Mouse (Mus musculus): ENCODE results near the gene Kcnh2. TPM values are rescaled to one million over a fixed set of nuclear protein-coding genes. Genes with fewer than 3 reads are reported as not detected.

The Kcnh2 gene
- polyA plus RNA-seq, 1 experiment from 2014 or later = 13.1 TPM

DNA sequence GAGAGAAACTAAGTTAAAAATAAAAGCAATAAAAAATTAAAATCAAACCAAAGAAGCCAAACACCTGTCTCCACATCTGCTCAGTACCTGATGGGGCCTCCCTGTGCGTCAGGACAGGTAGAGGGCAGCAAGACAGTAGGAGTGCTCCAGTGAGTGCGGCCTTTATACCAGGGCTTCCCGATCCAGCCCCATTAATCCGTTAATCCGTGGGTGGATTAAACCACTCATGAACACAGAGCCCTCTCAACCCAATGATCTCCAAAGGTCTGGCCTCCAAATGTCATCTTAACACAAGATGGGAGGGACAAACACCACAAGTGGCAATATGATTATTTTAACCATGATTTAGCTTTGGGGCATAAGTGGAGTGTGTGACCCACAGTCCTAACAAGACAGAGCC lies 22.4 kb upstream of the Kcnh2 start:
- no peak overlapping the region for H3K4me3 ChIP-seq (replicated peaks; ENCODE audit: low read depth, low read length)

GRCm38 (mm10) chr5:24369767-24370166 lies 18.4 kb upstream of the Kcnh2 start:
- WGBS = 78% methylated on average over 9 of the region's 9 CpGs

More for the DNA sequence above, 22.4 kb upstream of the Kcnh2 start:
- Histone ChIP-seq H3K36me3 (ENCODE audit: control insufficient read depth, insufficient read depth, low read length) (no peaks in the 10 kb centered on the region), H3K27ac (replicated peaks; ENCODE audit: low read depth, low read length) (no peak overlapping the region), H3K27me3 (ENCODE audit: control insufficient read depth, insufficient read depth, low read length) (no peaks in the 10 kb centered on the region), H3K4me2 (ENCODE audit: low read length) (no peak overlapping the region), H3K9ac (replicated peaks; ENCODE audit: low read length) (no peak overlapping the region), H3K9me3 (ENCODE audit: control insufficient read depth, low read length) (no peaks in the 10 kb centered on the region), H3K4me1 (ENCODE audit: control insufficient read depth, insufficient read depth, low read length) (no peaks in the 10 kb centered on the region)
- WGBS = 51% methylated on average over 5 of the region's 5 CpGs
- ATAC-seq (ENCODE audit: low FRiP score, low TSS enrichment) (no peak), DNase-seq (no peak)

GRCm38 (mm10) chr5:24366426-24366825 lies 15.0 kb upstream of the Kcnh2 start:
- no peak overlapping the region for H3K4me3 ChIP-seq (replicated peaks; ENCODE audit: low read depth, low read length)
- H3K27me3 ChIP-seq (ENCODE audit: control insufficient read depth, insufficient read depth, low read length) = no peaks in the 10 kb centered on the region
- no peak overlapping the region for H3K27ac ChIP-seq (replicated peaks; ENCODE audit: low read depth, low read length)
- H3K36me3 ChIP-seq (ENCODE audit: control insufficient read depth, insufficient read depth, low read length) = no peaks in the 10 kb centered on the region
- H3K4me2 ChIP-seq (ENCODE audit: low read length) = no peak overlapping the region
- ATAC-seq (ENCODE audit: low FRiP score, low TSS enrichment) (no peak), DNase-seq (no peak)
- H3K4me1 ChIP-seq (ENCODE audit: control insufficient read depth, insufficient read depth, low read length) = no peaks in the 10 kb centered on the region
- no peaks in the 10 kb centered on the region for H3K9me3 ChIP-seq (ENCODE audit: control insufficient read depth, low read length)
- WGBS = 84% methylated on average over 9 of the region's 9 CpGs
- no peak overlapping the region for H3K9ac ChIP-seq (replicated peaks; ENCODE audit: low read length)

More at GRCm38 (mm10) chr5:24369767-24370166, 18.4 kb upstream of the Kcnh2 start:
- no peaks in the 10 kb centered on the region for H3K36me3 ChIP-seq (ENCODE audit: control insufficient read depth, insufficient read depth, low read length)
- DNase-seq = no peak
- no peaks in the 10 kb centered on the region for H3K27me3 ChIP-seq (ENCODE audit: control insufficient read depth, insufficient read depth, low read length)
- no peak overlapping the region for H3K27ac ChIP-seq (replicated peaks; ENCODE audit: low read depth, low read length)
- no peak for ATAC-seq (ENCODE audit: low FRiP score, low TSS enrichment)
- H3K9ac ChIP-seq (replicated peaks; ENCODE audit: low read length) = no peak overlapping the region
- H3K9me3 ChIP-seq (ENCODE audit: control insufficient read depth, low read length) = no peaks in the 10 kb centered on the region
- no peak overlapping the region for H3K4me2 ChIP-seq (ENCODE audit: low read length)
- no peak overlapping the region for H3K4me3 ChIP-seq (replicated peaks; ENCODE audit: low read depth, low read length)
- H3K4me1 ChIP-seq (ENCODE audit: control insufficient read depth, insufficient read depth, low read length) = no peaks in the 10 kb centered on the region

DNA sequence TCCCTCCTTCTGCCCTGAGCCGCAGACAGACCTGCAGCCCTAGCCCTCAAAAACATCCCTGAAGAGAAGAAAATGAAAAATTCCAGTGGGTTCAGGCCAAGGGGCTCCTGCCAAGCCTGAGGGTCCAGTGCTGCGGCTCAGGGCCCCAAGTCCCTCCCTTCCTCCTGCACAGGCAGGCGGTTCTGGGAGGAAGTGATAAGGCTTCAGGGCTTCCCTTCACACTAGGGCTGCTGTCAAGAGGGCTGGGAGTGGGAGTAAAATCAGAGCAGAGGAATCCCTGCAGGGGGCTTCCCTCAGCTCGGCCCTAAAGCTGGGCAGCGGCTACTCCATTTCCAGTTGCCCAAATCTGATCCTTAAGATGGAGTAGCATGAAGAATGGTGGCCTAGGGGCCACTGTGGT lies 14.1 kb upstream of the Kcnh2 start:
- Histone ChIP-seq H3K36me3 (ENCODE audit: control insufficient read depth, insufficient read depth, low read length) (no peaks in the 10 kb centered on the region), H3K9ac (replicated peaks; ENCODE audit: low read length) (no peak overlapping the region), H3K9me3 (ENCODE audit: control insufficient read depth, low read length) (no peaks in the 10 kb centered on the region), H3K4me2 (ENCODE audit: low read length) (no peak overlapping the region), H3K4me3 (replicated peaks; ENCODE audit: low read depth, low read length) (no peak overlapping the region), H3K4me1 (ENCODE audit: control insufficient read depth, insufficient read depth, low read length) (no peaks in the 10 kb centered on the region), H3K27me3 (ENCODE audit: control insufficient read depth, insufficient read depth, low read length) (no peaks in the 10 kb centered on the region), H3K27ac (replicated peaks; ENCODE audit: low read depth, low read length) (no peak overlapping the region)
- no peak for DNase-seq
- ATAC-seq (ENCODE audit: low FRiP score, low TSS enrichment) = no peak
- 54% methylated on average over 5 of the region's 5 CpGs for WGBS

- H3K27me3 ChIP-seq (ENCODE audit: control insufficient read depth, insufficient read depth, low read length) = no peaks in the 10 kb centered on the region
- DNase-seq (no peak), ATAC-seq (ENCODE audit: low FRiP score, low TSS enrichment) (no peak)
- no peak overlapping the region for H3K9ac ChIP-seq (replicated peaks; ENCODE audit: low read length)
- no peak overlapping the region for H3K4me2 ChIP-seq (ENCODE audit: low read length)
- H3K27ac ChIP-seq (replicated peaks; ENCODE audit: low read depth, low read length) = no peak overlapping the region
- no peaks in the 10 kb centered on the region for H3K4me1 ChIP-seq (ENCODE audit: control insufficient read depth, insufficient read depth, low read length)
- WGBS = 86% methylated on average over 10 of the region's 10 CpGs
- no peak overlapping the region for H3K4me3 ChIP-seq (replicated peaks; ENCODE audit: low read depth, low read length)
- H3K9me3 ChIP-seq (ENCODE audit: control insufficient read depth, low read length) = no peaks in the 10 kb centered on the region
- H3K36me3 ChIP-seq (ENCODE audit: control insufficient read depth, insufficient read depth, low read length) = no peaks in the 10 kb centered on the region
Observed at GRCm38 (mm10) chr5:24364963-24365362, 13.6 kb upstream of the Kcnh2 start.

- Histone ChIP-seq H3K4me3 (replicated peaks; ENCODE audit: low read depth, low read length) (no peak within 1 kb of the TSS), H3K9me3 (ENCODE audit: control insufficient read depth, low read length) (no peaks in the 10 kb centered on the region), H3K27me3 (ENCODE audit: control insufficient read depth, insufficient read depth, low read length) (no peaks in the 10 kb centered on the region), H3K4me1 (ENCODE audit: control insufficient read depth, insufficient read depth, low read length) (no peaks in the 10 kb centered on the region), H3K27ac (replicated peaks; ENCODE audit: low read depth, low read length) (no peak within 1 kb of the TSS), H3K9ac (replicated peaks; ENCODE audit: low read length) (no peak within 1 kb of the TSS), H3K36me3 (ENCODE audit: control insufficient read depth, insufficient read depth, low read length) (no peaks in the 10 kb centered on the region), H3K4me2 (ENCODE audit: low read length) (no peak within 1 kb of the TSS)
- WGBS = 31% methylated on average over 12 of the region's 12 CpGs
- DNase-seq = no peak
- ATAC-seq (ENCODE audit: low FRiP score, low TSS enrichment) = no peak
Observed at GRCm38 (mm10) chr5:24364508-24364907, 13.1 kb upstream of the Kcnh2 start, which contains the start of gene Nos3. Gene Nos3 (plus strand): TSS chr5:24364810.

GRCm38 (mm10) chr5:24364061-24364460 lies 12.7 kb upstream of the Kcnh2 start:
- no peak for ATAC-seq (ENCODE audit: low FRiP score, low TSS enrichment)
- H3K36me3 ChIP-seq (ENCODE audit: control insufficient read depth, insufficient read depth, low read length) = no peaks in the 10 kb centered on the region
- DNase-seq = no peak
- H3K27me3 ChIP-seq (ENCODE audit: control insufficient read depth, insufficient read depth, low read length) = no peaks in the 10 kb centered on the region
- H3K4me3 ChIP-seq (replicated peaks; ENCODE audit: low read depth, low read length) = no peak overlapping the region
- 54% methylated on average over 3 of the region's 3 CpGs for WGBS
- no peak overlapping the region for H3K9ac ChIP-seq (replicated peaks; ENCODE audit: low read length)
- no peak overlapping the region for H3K27ac ChIP-seq (replicated peaks; ENCODE audit: low read depth, low read length)
- no peak overlapping the region for H3K4me2 ChIP-seq (ENCODE audit: low read length)
- no peaks in the 10 kb centered on the region for H3K4me1 ChIP-seq (ENCODE audit: control insufficient read depth, insufficient read depth, low read length)
- H3K9me3 ChIP-seq (ENCODE audit: control insufficient read depth, low read length) = no peaks in the 10 kb centered on the region

GRCm38 (mm10) chr5:24363467-24363866 lies 12.1 kb upstream of the Kcnh2 start:
- Histone ChIP-seq H3K36me3 (ENCODE audit: control insufficient read depth, insufficient read depth, low read length) (no peaks in the 10 kb centered on the region), H3K9ac (replicated peaks; ENCODE audit: low read length) (no peak overlapping the region), H3K4me1 (ENCODE audit: control insufficient read depth, insufficient read depth, low read length) (no peaks in the 10 kb centered on the region), H3K27ac (replicated peaks; ENCODE audit: low read depth, low read length) (no peak overlapping the region), H3K27me3 (ENCODE audit: control insufficient read depth, insufficient read depth, low read length) (no peaks in the 10 kb centered on the region), H3K9me3 (ENCODE audit: control insufficient read depth, low read length) (no peaks in the 10 kb centered on the region), H3K4me3 (replicated peaks; ENCODE audit: low read depth, low read length) (no peak overlapping the region), H3K4me2 (ENCODE audit: low read length) (no peak overlapping the region)
- ATAC-seq (ENCODE audit: low FRiP score, low TSS enrichment) (no peak), DNase-seq (no peak)
- whole genome bisulfite sequencing = 86% methylated on average over 2 of the region's 2 CpGs

- DNase-seq = peak; percentile 93
- H3K4me2 ChIP-seq (ENCODE audit: low read length) = no peak overlapping the region
- H3K4me3 ChIP-seq (replicated peaks; ENCODE audit: low read depth, low read length) = no peak overlapping the region
- ATAC-seq (ENCODE audit: low FRiP score, low TSS enrichment) = peak; percentile 70
- H3K4me1 ChIP-seq (ENCODE audit: control insufficient read depth, insufficient read depth, low read length) = no peaks in the 10 kb centered on the region
- WGBS = 0% methylated on average over 7 of the region's 7 CpGs
- no peaks in the 10 kb centered on the region for H3K9me3 ChIP-seq (ENCODE audit: control insufficient read depth, low read length)
- no peaks in the 10 kb centered on the region for H3K36me3 ChIP-seq (ENCODE audit: control insufficient read depth, insufficient read depth, low read length)
- H3K27ac ChIP-seq (replicated peaks; ENCODE audit: low read depth, low read length) = no peak overlapping the region
- H3K9ac ChIP-seq (replicated peaks; ENCODE audit: low read length) = no peak overlapping the region; the same call in 1 of the 2 replicates
- no peaks in the 10 kb centered on the region for H3K27me3 ChIP-seq (ENCODE audit: control insufficient read depth, insufficient read depth, low read length)
Observed at GRCm38 (mm10) chr5:24360792-24361454, 9.5 kb upstream of the Kcnh2 start.

All from midbrain, embryonic 14.5 days (tissue).